In genomic region chr3:17619890-17620289, GRCm38 (mm10) we compare ENCODE assay signal across 9 mouse cellular contexts.
DNase-seq lines count a peak whose midpoint lies in the region; ATAC-seq lines count a peak whose summit lies in the region.
"Had no signal": no experiment of that assay in that cellular context is flagged by ENCODE, and none has a peak within 500 bp of the region (broad histone marks: within the 10 kb centered on the region; RNA-seq: fewer than 3 reads in every experiment).

No protein-coding gene starts in this region.

- intact Hi-C loops in left cerebral cortex, postnatal 14 days (cut with DNase I), result loop anchor here (5.0 kb wide), 2 partner anchors 167 to 683 kb away; no protein-coding TSS in a partner anchor

- 34% methylated on average over 2 of the region's 2 CpGs for WGBS in forebrain, embryonic 10.5 days
- 34% methylated on average over 2 of the region's 2 CpGs for whole genome bisulfite sequencing in hindbrain, embryonic 12.5 days

- peak; percentile 93 for ATAC-seq in hindbrain, embryonic 12.5 days (ENCODE audit: low FRiP score)
- ATAC-seq in activated CD4-positive, CD25-positive, alpha-beta regulatory T cell, adult 4 months, result no peak
- no peak for ATAC-seq in granulocyte monocyte progenitor cell, adult 5-6 weeks (replicated peaks; ENCODE audit: poor library complexity, severe bottlenecking)

- no peak overlapping the region for H3K4me3 ChIP-seq in forebrain, embryonic 10.5 days
- H3K4me3 ChIP-seq in hindbrain, embryonic 12.5 days, result no peak overlapping the region
- H3K4me3 ChIP-seq: heart, embryonic 13.5 days had no signal

- H3K27ac ChIP-seq in forebrain, embryonic 10.5 days, result no peak overlapping the region
- peak overlapping the region; percentile 80 for H3K27ac ChIP-seq in hindbrain, embryonic 12.5 days
- H3K27ac ChIP-seq: heart, embryonic 13.5 days had no signal

- no peak overlapping the region for H3K9ac ChIP-seq in hindbrain, embryonic 12.5 days
- H3K9ac ChIP-seq: heart, embryonic 13.5 days had no signal

- no peaks in the 10 kb centered on the region for H3K36me3 ChIP-seq in forebrain, embryonic 10.5 days (replicated peaks)
- no peaks in the 10 kb centered on the region for H3K36me3 ChIP-seq in hindbrain, embryonic 12.5 days
- H3K36me3 ChIP-seq: heart, embryonic 13.5 days had no signal

- peak overlapping the region; percentile 22; the same call in 1 of the 2 replicates for H3K4me2 ChIP-seq in hindbrain, embryonic 12.5 days (replicated peaks)
- H3K4me2 ChIP-seq: heart, embryonic 13.5 days had no signal

- DNase-seq in forebrain, embryonic 10.5 days (ENCODE audit: extremely low spot score, low spot score), result peak; percentile 24
- DNase-seq in left cerebral cortex, postnatal 14 days (ENCODE audit: low spot score in 2 of 2), result peak; percentile 83 to 90
- peak; percentile 64 for DNase-seq in retina, postnatal 1 day
- no peak for DNase-seq in gastrocnemius, adult 18-20 months (ENCODE audit: low spot score)
- DNase-seq in thymus, postnatal 14 days, result no peak

- no peaks in the 10 kb centered on the region for H3K9me3 ChIP-seq in forebrain, embryonic 10.5 days
- no peaks in the 10 kb centered on the region for H3K9me3 ChIP-seq in hindbrain, embryonic 12.5 days (replicated peaks)
- H3K9me3 ChIP-seq: heart, embryonic 13.5 days had no signal

- H3K27me3 ChIP-seq in forebrain, embryonic 10.5 days (ENCODE audit: poor library complexity, severe bottlenecking), result 0 out of 2 replicates have a peak, but pooled peaks cover 5% of the 10 kb centered on the region
- no peaks in the 10 kb centered on the region for H3K27me3 ChIP-seq in hindbrain, embryonic 12.5 days
- H3K27me3 ChIP-seq: heart, embryonic 13.5 days had no signal

- H3K4me1 ChIP-seq in forebrain, embryonic 10.5 days, result peaks cover 18% of the 10 kb centered on the region
- 0 out of 2 replicates have a peak, but pooled peaks cover 5% of the 10 kb centered on the region for H3K4me1 ChIP-seq in hindbrain, embryonic 12.5 days

Comparison
In these comparisons a context has a peak if more than half of its experiments do, and no peak if none do; other contexts are left out.
1. DNase-seq: peak in forebrain, embryonic 10.5 days (single experiment), left cerebral cortex, postnatal 14 days (2 of 2) and retina, postnatal 1 day (single experiment); none in gastrocnemius, adult 18-20 months (single experiment) and thymus, postnatal 14 days (single experiment).